Comparison of ENCODE assay signal across 10 mouse cellular contexts in genomic region chr9:114673626-114674025, GRCm38 (mm10). TPM values are rescaled to one million over a fixed set of nuclear protein-coding genes. Genes with fewer than 3 reads are reported as not detected.
DNase-seq lines count a peak whose midpoint lies in the region; ATAC-seq lines count a peak whose summit lies in the region.
"Had no signal": no experiment of that assay in that cellular context is flagged by ENCODE, and none has a peak within 500 bp of the region (broad histone marks: within the 10 kb centered on the region; RNA-seq: fewer than 3 reads in every experiment).

No protein-coding gene starts in this region.

- H3K36me3 ChIP-seq in heart, embryonic 10.5 days = no peaks in the 10 kb centered on the region
- no peaks in the 10 kb centered on the region for H3K36me3 ChIP-seq in limb, embryonic 12.5 days
- H3K36me3 ChIP-seq in limb, embryonic 10.5 days = no peaks in the 10 kb centered on the region
- no peaks in the 10 kb centered on the region for H3K36me3 ChIP-seq in hindbrain, embryonic 12.5 days
- no peaks in the 10 kb centered on the region for H3K36me3 ChIP-seq in neural tube, embryonic 14.5 days (ENCODE audit: control insufficient read depth, insufficient read depth, low read length)
- H3K36me3 ChIP-seq: lung, embryonic 15.5 days had no signal

- peak overlapping the region; percentile 76 for H3K27ac ChIP-seq in heart, embryonic 10.5 days
- no peak overlapping the region for H3K27ac ChIP-seq in limb, embryonic 12.5 days
- no peak overlapping the region for H3K27ac ChIP-seq in limb, embryonic 10.5 days
- no peak overlapping the region for H3K27ac ChIP-seq in hindbrain, embryonic 12.5 days
- H3K27ac ChIP-seq in neural tube, embryonic 14.5 days (ENCODE audit: low read depth, low read length) = peak overlapping the region; percentile 82
- H3K27ac ChIP-seq: lung, embryonic 15.5 days had no signal

- no peak for ATAC-seq in limb, embryonic 12.5 days (ENCODE audit: insufficient number of reproducible peaks, insufficient read depth, low FRiP score, low TSS enrichment, low read depth)
- no peak for ATAC-seq in hindbrain, embryonic 12.5 days (ENCODE audit: low FRiP score)
- no peak for ATAC-seq in neural tube, embryonic 14.5 days (ENCODE audit: low read depth)

- H3K9ac ChIP-seq in limb, embryonic 12.5 days (replicated peaks) = no peak overlapping the region
- no peak overlapping the region for H3K9ac ChIP-seq in hindbrain, embryonic 12.5 days
- no peak overlapping the region for H3K9ac ChIP-seq in neural tube, embryonic 14.5 days (replicated peaks; ENCODE audit: low read depth, low read length)
- H3K9ac ChIP-seq: lung, embryonic 15.5 days had no signal

- WGBS in heart, embryonic 10.5 days = 32% methylated on average over 2 of the region's 2 CpGs
- WGBS in limb, embryonic 12.5 days = 52% methylated on average over 2 of the region's 2 CpGs
- WGBS in limb, embryonic 10.5 days = 52% methylated on average over 2 of the region's 2 CpGs
- WGBS in hindbrain, embryonic 12.5 days = 50% methylated on average over 2 of the region's 2 CpGs
- WGBS in neural tube, embryonic 14.5 days = 49% methylated on average over 2 of the region's 2 CpGs

- peak overlapping the region; percentile 58; the same call in 1 of the 2 replicates for H3K4me3 ChIP-seq in heart, embryonic 10.5 days
- H3K4me3 ChIP-seq in limb, embryonic 12.5 days (replicated peaks) = no peak overlapping the region
- H3K4me3 ChIP-seq in limb, embryonic 10.5 days = no peak overlapping the region
- H3K4me3 ChIP-seq in hindbrain, embryonic 12.5 days = no peak overlapping the region
- no peak overlapping the region for H3K4me3 ChIP-seq in neural tube, embryonic 14.5 days (ENCODE audit: low read depth, low read length)
- H3K4me3 ChIP-seq: erythroblast, embryonic 14.5 days had no signal

- H3K4me1 ChIP-seq in heart, embryonic 10.5 days = peaks cover 13% of the 10 kb centered on the region
- peaks cover 11% of the 10 kb centered on the region for H3K4me1 ChIP-seq in limb, embryonic 12.5 days (replicated peaks)
- peaks cover 13% of the 10 kb centered on the region for H3K4me1 ChIP-seq in limb, embryonic 10.5 days
- peaks cover 13% of the 10 kb centered on the region; the same call in 1 of the 2 replicates for H3K4me1 ChIP-seq in hindbrain, embryonic 12.5 days
- 0 out of 2 replicates have a peak, but pooled peaks cover 3% of the 10 kb centered on the region for H3K4me1 ChIP-seq in neural tube, embryonic 14.5 days (ENCODE audit: control insufficient read depth, insufficient read depth, low read length)

- H3K4me2 ChIP-seq in limb, embryonic 12.5 days = peak overlapping the region; percentile 58; the same call in 1 of the 2 replicates
- H3K4me2 ChIP-seq in hindbrain, embryonic 12.5 days (replicated peaks) = 0 out of 2 replicates have a peak overlapping the region, but pooled peaks have one; percentile 59
- H3K4me2 ChIP-seq in neural tube, embryonic 14.5 days (ENCODE audit: low read depth, low read length) = peak overlapping the region; percentile 59; the same call in 1 of the 2 replicates

- H3K9me3 ChIP-seq in heart, embryonic 10.5 days = no peaks in the 10 kb centered on the region
- H3K9me3 ChIP-seq in limb, embryonic 12.5 days = no peaks in the 10 kb centered on the region
- H3K9me3 ChIP-seq in limb, embryonic 10.5 days (replicated peaks) = no peaks in the 10 kb centered on the region
- H3K9me3 ChIP-seq in hindbrain, embryonic 12.5 days (replicated peaks) = no peaks in the 10 kb centered on the region
- no peaks in the 10 kb centered on the region for H3K9me3 ChIP-seq in neural tube, embryonic 14.5 days (ENCODE audit: control insufficient read depth, low read length)
- H3K9me3 ChIP-seq: lung, embryonic 15.5 days had no signal

- intact Hi-C loops in heart, postnatal 10 days (cut with DNase I) = no loop called here

- no peak for DNase-seq in heart, embryonic 10.5 days (ENCODE audit: low spot score)
- no peak for DNase-seq in heart, postnatal 10 days
- DNase-seq in limb, embryonic 10.5 days (ENCODE audit: low spot score) = no peak
- no peak for DNase-seq in spleen, postnatal 10 days (ENCODE audit: low spot score in 2 of 2)

- no peaks in the 10 kb centered on the region; the same call in 1 of the 2 replicates for H3K27me3 ChIP-seq in heart, embryonic 10.5 days (ENCODE audit: insufficient read depth, poor library complexity, severe bottlenecking)
- 0 out of 2 replicates have a peak, but pooled peaks cover 7% of the 10 kb centered on the region for H3K27me3 ChIP-seq in limb, embryonic 12.5 days
- H3K27me3 ChIP-seq in limb, embryonic 10.5 days (ENCODE audit: low read depth, poor library complexity, severe bottlenecking) = 0 out of 2 replicates have a peak, but pooled peaks cover 5% of the 10 kb centered on the region
- H3K27me3 ChIP-seq in hindbrain, embryonic 12.5 days = no peaks in the 10 kb centered on the region
- no peaks in the 10 kb centered on the region for H3K27me3 ChIP-seq in neural tube, embryonic 14.5 days (ENCODE audit: control insufficient read depth, insufficient read depth, low read length)
- H3K27me3 ChIP-seq: CH12.LX; lung, embryonic 15.5 days had no signal

RNA-seq across cellular contexts. Expression of gene Dync1li1, which starts 15.0 kb away (rescaled TPM):
- polyA plus RNA-seq in heart, embryonic 10.5 days (2016; fragmentation: Nextera tagmentation; extraction: Ambion mirVana) = 71.3 and 83.9 TPM in 2 replicates
- total RNA-seq in heart, postnatal 10 days (2021) = 10 to 100 TPM; 84.8 to 91.7 TPM
- 69.0 and 77.4 TPM in 2 replicates for polyA plus RNA-seq in limb, embryonic 12.5 days (2016; fragmentation: Nextera tagmentation; extraction: Ambion mirVana)
- polyA plus RNA-seq in limb, embryonic 10.5 days (2016; fragmentation: Nextera tagmentation; extraction: Ambion mirVana) = 76.8 and 78.2 TPM in 2 replicates
- 124 and 125 TPM in 2 replicates for polyA plus RNA-seq in hindbrain, embryonic 12.5 days (2016; fragmentation: Nextera tagmentation; extraction: Ambion mirVana)
- polyA plus RNA-seq in neural tube, embryonic 14.5 days (2014; fragmentation: Nextera tagmentation; extraction: Ambion mirVana) = 131 and 141 TPM in 2 replicates

RNA-seq across cellular contexts. Expression of gene Cnot10, which starts 33.6 kb away (rescaled TPM):
- 44.8 and 53.3 TPM in 2 replicates for polyA plus RNA-seq in heart, embryonic 10.5 days (2016; fragmentation: Nextera tagmentation; extraction: Ambion mirVana)
- 10 to 100 TPM; 27.4 to 28.2 TPM for total RNA-seq in heart, postnatal 10 days (2021)
- 81.9 and 82.2 TPM in 2 replicates for polyA plus RNA-seq in limb, embryonic 12.5 days (2016; fragmentation: Nextera tagmentation; extraction: Ambion mirVana)
- 71.0 and 82.1 TPM in 2 replicates for polyA plus RNA-seq in limb, embryonic 10.5 days (2016; fragmentation: Nextera tagmentation; extraction: Ambion mirVana)
- polyA plus RNA-seq in hindbrain, embryonic 12.5 days (2016; fragmentation: Nextera tagmentation; extraction: Ambion mirVana) = 67.2 and 71.9 TPM in 2 replicates
- polyA plus RNA-seq in neural tube, embryonic 14.5 days (2014; fragmentation: Nextera tagmentation; extraction: Ambion mirVana) = 54.6 and 56.7 TPM in 2 replicates

RNA-seq across cellular contexts. Expression of gene Cmtm6, which starts 57.3 kb away (rescaled TPM):
- 39.4 and 47.3 TPM in 2 replicates for polyA plus RNA-seq in heart, embryonic 10.5 days (2016; fragmentation: Nextera tagmentation; extraction: Ambion mirVana)
- 10 to 100 TPM; 34.5 to 37.8 TPM for total RNA-seq in heart, postnatal 10 days (2021)
- polyA plus RNA-seq in limb, embryonic 12.5 days (2016; fragmentation: Nextera tagmentation; extraction: Ambion mirVana) = 24.9 and 26.1 TPM in 2 replicates
- polyA plus RNA-seq in limb, embryonic 10.5 days (2016; fragmentation: Nextera tagmentation; extraction: Ambion mirVana) = 28.9 and 29.4 TPM in 2 replicates
- polyA plus RNA-seq in hindbrain, embryonic 12.5 days (2016; fragmentation: Nextera tagmentation; extraction: Ambion mirVana) = 25.8 and 26.0 TPM in 2 replicates
- 15.0 and 22.9 TPM in 2 replicates for polyA plus RNA-seq in neural tube, embryonic 14.5 days (2014; fragmentation: Nextera tagmentation; extraction: Ambion mirVana)

Comparison
In these comparisons a context has a peak if more than half of its experiments do, and no peak if none do; other contexts are left out.
1. H3K27ac ChIP-seq: peak in heart, embryonic 10.5 days (single experiment) and neural tube, embryonic 14.5 days (single experiment); none in limb, embryonic 12.5 days (single experiment), limb, embryonic 10.5 days (single experiment) and hindbrain, embryonic 12.5 days (single experiment).
2. Peak in every context shown above with its lines, with median percentiles within 50 percentile points of each other: H3K4me2 ChIP-seq.